Mouse (Mus musculus): ENCODE results near the gene Tmem198b. TPM values are rescaled to one million over a fixed set of nuclear protein-coding genes. Genes with fewer than 3 reads are reported as not detected.

Tmem198b gene
- polyA plus RNA-seq, 1 experiment from 2014 or later: 18.4 TPM

DNA sequence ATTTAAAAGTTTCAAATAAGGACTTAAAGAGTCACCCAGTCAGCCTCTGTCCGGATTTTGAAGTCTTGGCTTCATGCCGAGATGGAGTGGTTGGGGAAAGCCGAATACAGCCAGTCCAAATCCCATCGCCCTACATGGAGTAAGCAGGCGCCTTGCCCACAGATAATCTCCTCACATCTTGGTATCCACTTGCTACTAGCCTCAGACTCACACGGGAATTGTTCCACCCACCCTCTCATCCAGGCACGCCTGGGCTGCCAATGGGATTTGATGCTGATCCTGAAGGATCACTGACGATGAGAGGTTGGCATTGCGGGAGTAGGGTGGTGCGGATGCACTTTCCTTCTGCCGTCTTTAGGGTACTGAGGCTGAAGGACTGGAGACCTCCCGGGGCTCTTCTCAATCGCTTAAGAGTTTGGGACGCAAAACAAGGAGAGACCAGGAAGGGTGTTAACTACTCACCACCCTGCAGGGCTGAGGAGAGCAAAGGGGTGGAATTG, 349 bp downstream of the Tmem198b start, which contains the start of gene Dnajc14:
Dnajc14 (plus strand) TSS at position 292 of the 500 bp plus-strand sequence.
- Histone ChIP-seq H3K27ac (ENCODE audit: low read length) (peak within 1 kb of the TSS; percentile 99), H3K27me3 (ENCODE audit: control insufficient read depth, insufficient read depth, low read depth, low read length) (no peaks in the 10 kb centered on the region), H3K4me2 (ENCODE audit: low read depth, low read length) (peak within 1 kb of the TSS; percentile 70), H3K9ac (ENCODE audit: low read length) (peak within 1 kb of the TSS; percentile 96), H3K9me3 (ENCODE audit: control insufficient read depth, low read length) (no peaks in the 10 kb centered on the region), H3K4me1 (replicated peaks; ENCODE audit: control insufficient read depth, insufficient read depth, low read length) (peaks cover 30% of the 10 kb centered on the region), H3K36me3 (ENCODE audit: control insufficient read depth, insufficient read depth, low read length) (peaks cover 15% of the 10 kb centered on the region), H3K4me3 (ENCODE audit: low read length) (peak within 1 kb of the TSS; percentile 84)
- under 1% methylated on average over 14 of the region's 14 CpGs for WGBS
- ATAC-seq (ENCODE audit: low read depth): peak; percentile 15

DNA sequence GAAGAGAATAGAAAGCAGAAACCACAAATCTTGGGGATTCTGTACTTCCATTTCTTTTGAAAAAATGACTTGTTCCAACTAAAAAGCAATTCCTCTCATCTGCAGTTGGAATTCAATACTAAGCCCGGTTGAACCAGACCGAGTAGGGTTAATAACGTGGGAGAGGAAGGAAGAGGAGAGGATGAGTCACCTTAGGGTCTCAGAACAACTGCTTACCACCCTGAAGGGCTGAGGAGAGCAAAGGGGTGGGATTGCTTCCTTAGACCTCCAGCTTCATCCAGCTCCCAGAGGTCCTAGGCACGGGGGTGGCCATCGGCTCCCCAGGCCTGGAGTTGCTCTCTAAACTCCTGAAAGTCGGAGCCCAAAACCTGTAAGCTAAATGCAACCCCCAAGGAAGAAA, 809 bp downstream of the Tmem198b start:
- ATAC-seq (ENCODE audit: low read depth): no peak
- WGBS: 3% methylated on average over 6 of the region's 6 CpGs
- peaks cover 17% of the 10 kb centered on the region for H3K36me3 ChIP-seq (ENCODE audit: control insufficient read depth, insufficient read depth, low read length)

DNA sequence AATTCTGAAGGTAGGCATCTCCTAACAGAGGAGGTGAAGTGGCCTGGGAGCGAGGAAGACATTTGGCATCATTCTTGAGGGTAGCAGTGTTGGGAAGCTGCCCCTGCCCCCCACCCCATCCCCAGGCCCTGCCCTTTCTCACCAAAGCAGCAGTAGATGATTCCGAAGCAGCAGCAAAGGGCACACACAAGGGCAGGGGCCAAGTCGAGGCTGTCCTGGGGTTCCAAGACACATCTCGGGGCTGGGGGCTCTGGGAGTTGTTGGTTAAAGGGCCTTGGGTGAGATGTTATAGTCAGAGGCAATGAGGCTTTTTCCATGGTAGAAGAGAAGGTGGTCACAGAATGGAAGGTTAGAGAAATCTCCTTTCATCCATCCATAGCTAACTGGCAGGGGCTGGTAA, 1.2 kb downstream of the Tmem198b start:
- no peaks in the 10 kb centered on the region for H3K27me3 ChIP-seq (ENCODE audit: control insufficient read depth, insufficient read depth, low read depth, low read length)
- H3K4me2 ChIP-seq (ENCODE audit: low read depth, low read length): peak overlapping the region; percentile 70
- WGBS: 52% methylated on average over 4 of the region's 4 CpGs
- peaks cover 17% of the 10 kb centered on the region for H3K36me3 ChIP-seq (ENCODE audit: control insufficient read depth, insufficient read depth, low read length)
- peak overlapping the region; percentile 84 for H3K4me3 ChIP-seq (ENCODE audit: low read length)
- no peaks in the 10 kb centered on the region for H3K9me3 ChIP-seq (ENCODE audit: control insufficient read depth, low read length)
- peaks cover 28% of the 10 kb centered on the region for H3K4me1 ChIP-seq (replicated peaks; ENCODE audit: control insufficient read depth, insufficient read depth, low read length)
- H3K9ac ChIP-seq (ENCODE audit: low read length): peak overlapping the region; percentile 96
- H3K27ac ChIP-seq (ENCODE audit: low read length): no peak overlapping the region
- ATAC-seq (ENCODE audit: low read depth): no peak

More for the DNA sequence above, 809 bp downstream of the Tmem198b start:
- peak overlapping the region; percentile 70 for H3K4me2 ChIP-seq (ENCODE audit: low read depth, low read length)
- H3K27me3 ChIP-seq (ENCODE audit: control insufficient read depth, insufficient read depth, low read depth, low read length): no peaks in the 10 kb centered on the region
- peak overlapping the region; percentile 99 for H3K27ac ChIP-seq (ENCODE audit: low read length)
- H3K4me1 ChIP-seq (replicated peaks; ENCODE audit: control insufficient read depth, insufficient read depth, low read length): peaks cover 28% of the 10 kb centered on the region
- H3K9me3 ChIP-seq (ENCODE audit: control insufficient read depth, low read length): no peaks in the 10 kb centered on the region
- H3K9ac ChIP-seq (ENCODE audit: low read length): peak overlapping the region; percentile 96
- H3K4me3 ChIP-seq (ENCODE audit: low read length): peak overlapping the region; percentile 84

DNA sequence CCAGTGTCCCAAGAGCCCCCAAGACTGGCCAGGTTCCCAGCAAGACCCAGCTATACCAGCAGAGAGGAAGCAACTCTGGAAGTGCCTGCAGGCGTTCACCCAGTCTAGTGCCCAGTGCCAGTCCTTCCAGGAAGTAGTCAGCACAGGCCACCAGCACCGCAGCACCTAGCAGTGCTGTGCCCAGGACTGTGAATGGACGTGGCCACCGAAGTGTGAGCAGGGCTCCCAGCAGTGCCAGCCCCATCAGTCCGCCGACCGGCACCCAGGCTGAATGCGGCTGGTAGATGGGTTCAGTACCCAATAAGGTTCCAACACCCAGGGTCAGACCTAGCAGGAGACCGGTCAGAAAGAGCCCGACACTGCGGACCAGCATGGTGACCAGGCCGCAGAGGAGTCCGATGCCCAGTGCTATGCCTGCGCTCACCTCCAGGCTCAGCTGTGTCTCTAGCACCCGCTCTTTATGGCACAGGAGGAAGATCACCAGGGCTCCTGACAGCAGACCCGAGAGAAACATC, 2.1 kb downstream of the Tmem198b start:
- H3K9me3 ChIP-seq (ENCODE audit: control insufficient read depth, low read length): no peaks in the 10 kb centered on the region
- ATAC-seq (ENCODE audit: low read depth): no peak
- no peak overlapping the region for H3K4me2 ChIP-seq (ENCODE audit: low read depth, low read length)
- H3K4me3 ChIP-seq (ENCODE audit: low read length): no peak overlapping the region
- no peak overlapping the region for H3K27ac ChIP-seq (ENCODE audit: low read length)
- no peaks in the 10 kb centered on the region for H3K27me3 ChIP-seq (ENCODE audit: control insufficient read depth, insufficient read depth, low read depth, low read length)
- peaks cover 19% of the 10 kb centered on the region for H3K4me1 ChIP-seq (replicated peaks; ENCODE audit: control insufficient read depth, insufficient read depth, low read length)
- peaks cover 17% of the 10 kb centered on the region for H3K36me3 ChIP-seq (ENCODE audit: control insufficient read depth, insufficient read depth, low read length)
- WGBS: 87% methylated on average over 16 of the region's 16 CpGs
- no peak overlapping the region for H3K9ac ChIP-seq (ENCODE audit: low read length)

DNA sequence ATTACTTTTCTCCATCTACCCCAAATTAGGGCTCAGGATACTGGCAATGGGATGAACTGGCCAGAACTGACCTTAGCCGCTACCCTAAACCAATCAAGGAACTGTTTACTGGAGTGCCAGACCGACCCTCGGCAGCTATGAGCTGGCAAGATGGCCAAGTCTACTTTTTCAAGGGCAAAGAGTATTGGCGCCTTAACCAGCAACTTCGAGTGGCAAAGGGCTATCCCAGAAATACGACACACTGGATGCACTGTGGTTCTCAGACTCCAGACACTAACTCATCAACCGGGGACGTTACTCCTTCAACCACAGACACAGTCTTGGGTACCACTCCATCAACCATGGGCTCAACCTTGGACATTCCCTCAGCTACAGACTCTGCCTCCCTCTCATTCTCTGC, 5.5 kb downstream of the Tmem198b start:
- no peak overlapping the region for H3K4me2 ChIP-seq (ENCODE audit: low read depth, low read length)
- no peaks in the 10 kb centered on the region for H3K27me3 ChIP-seq (ENCODE audit: control insufficient read depth, insufficient read depth, low read depth, low read length)
- no peak for ATAC-seq (ENCODE audit: low read depth)
- no peak overlapping the region for H3K27ac ChIP-seq (ENCODE audit: low read length)
- H3K9ac ChIP-seq (ENCODE audit: low read length): no peak overlapping the region
- H3K4me1 ChIP-seq (replicated peaks; ENCODE audit: control insufficient read depth, insufficient read depth, low read length): peaks cover 8% of the 10 kb centered on the region
- 94% methylated on average over 8 of the region's 8 CpGs for WGBS
- no peaks in the 10 kb centered on the region for H3K9me3 ChIP-seq (ENCODE audit: control insufficient read depth, low read length)
- no peak overlapping the region for H3K4me3 ChIP-seq (ENCODE audit: low read length)
- peaks cover 17% of the 10 kb centered on the region for H3K36me3 ChIP-seq (ENCODE audit: control insufficient read depth, insufficient read depth, low read length)

DNA sequence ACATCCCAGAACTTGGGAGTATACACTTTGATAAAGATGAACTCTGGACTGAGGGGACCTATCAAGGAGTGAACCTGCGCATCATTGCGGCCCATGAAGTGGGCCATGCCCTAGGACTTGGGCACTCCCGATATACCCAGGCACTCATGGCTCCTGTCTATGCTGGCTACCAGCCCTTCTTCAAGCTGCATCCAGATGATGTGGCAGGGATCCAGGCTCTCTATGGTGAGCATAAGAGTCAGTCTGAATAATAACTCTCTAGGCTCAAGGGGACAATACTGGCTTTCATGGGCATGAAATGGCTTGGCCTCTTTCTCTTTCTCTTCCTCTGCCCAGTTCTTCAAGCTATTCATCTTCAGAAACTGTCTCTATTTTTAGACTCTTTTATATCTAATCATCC, 8.6 kb downstream of the Tmem198b start:
- 95% methylated on average over 3 of the region's 3 CpGs for WGBS
- Histone ChIP-seq H3K9me3 (ENCODE audit: control insufficient read depth, low read length) (no peaks in the 10 kb centered on the region), H3K4me2 (ENCODE audit: low read depth, low read length) (no peak overlapping the region), H3K27ac (ENCODE audit: low read length) (no peak overlapping the region), H3K27me3 (ENCODE audit: control insufficient read depth, insufficient read depth, low read depth, low read length) (no peaks in the 10 kb centered on the region), H3K36me3 (ENCODE audit: control insufficient read depth, insufficient read depth, low read length) (peaks cover 14% of the 10 kb centered on the region), H3K9ac (ENCODE audit: low read length) (no peak overlapping the region), H3K4me1 (replicated peaks; ENCODE audit: control insufficient read depth, insufficient read depth, low read length) (no peaks in the 10 kb centered on the region), H3K4me3 (ENCODE audit: low read length) (no peak overlapping the region)
- no peak for ATAC-seq (ENCODE audit: low read depth)

DNA sequence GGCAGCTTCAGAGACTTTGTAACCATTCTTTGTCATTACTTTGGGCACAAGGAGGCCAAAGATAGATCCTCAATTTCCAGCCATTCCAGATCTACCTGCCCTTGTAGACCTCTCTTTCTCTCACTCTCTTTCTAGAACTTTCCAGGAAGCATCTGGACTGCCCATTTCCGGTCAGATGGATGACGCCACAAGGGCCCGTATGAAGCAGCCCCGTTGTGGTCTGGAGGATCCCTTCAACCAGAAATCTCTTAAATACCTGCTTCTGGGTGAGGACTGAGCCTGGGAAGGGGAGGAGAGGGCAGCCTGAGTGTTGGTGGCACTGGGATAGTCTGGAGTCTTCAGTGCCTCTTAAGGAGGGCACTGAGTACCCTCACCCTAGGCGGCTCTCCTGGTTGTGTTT, 9.8 kb downstream of the Tmem198b start:
- no peaks in the 10 kb centered on the region for H3K27me3 ChIP-seq (ENCODE audit: control insufficient read depth, insufficient read depth, low read depth, low read length)
- H3K9ac ChIP-seq (ENCODE audit: low read length): no peak overlapping the region
- no peak overlapping the region for H3K27ac ChIP-seq (ENCODE audit: low read length)
- no peaks in the 10 kb centered on the region for H3K4me1 ChIP-seq (replicated peaks; ENCODE audit: control insufficient read depth, insufficient read depth, low read length)
- no peak for ATAC-seq (ENCODE audit: low read depth)
- H3K36me3 ChIP-seq (ENCODE audit: control insufficient read depth, insufficient read depth, low read length): peaks cover 7% of the 10 kb centered on the region
- no peak overlapping the region for H3K4me3 ChIP-seq (ENCODE audit: low read length)
- H3K9me3 ChIP-seq (ENCODE audit: control insufficient read depth, low read length): no peaks in the 10 kb centered on the region
- no peak overlapping the region for H3K4me2 ChIP-seq (ENCODE audit: low read depth, low read length)
- WGBS: 81% methylated on average over 5 of the region's 5 CpGs

DNA sequence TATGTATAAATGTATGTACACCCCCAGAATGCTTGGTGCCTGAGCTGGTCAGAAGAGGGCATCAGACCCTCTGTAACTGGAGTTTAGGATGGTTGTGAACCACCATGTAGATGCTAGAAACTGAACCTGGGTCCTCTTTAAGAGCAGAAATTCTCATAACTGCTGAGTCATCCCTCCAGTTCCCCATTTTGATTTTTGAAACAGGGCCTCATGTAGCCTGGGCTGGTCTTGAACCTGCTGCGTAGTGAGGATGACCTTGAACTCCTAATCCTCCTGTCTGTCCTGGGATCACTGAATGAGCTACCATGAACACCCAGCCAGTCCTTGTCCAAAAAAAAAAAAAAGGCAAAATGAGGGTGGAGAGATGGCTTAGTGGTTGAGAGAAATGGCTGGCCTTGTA, 10.9 kb downstream of the Tmem198b start:
- Histone ChIP-seq H3K27ac (ENCODE audit: low read length) (no peak overlapping the region), H3K4me3 (ENCODE audit: low read length) (no peak overlapping the region), H3K27me3 (ENCODE audit: control insufficient read depth, insufficient read depth, low read depth, low read length) (no peaks in the 10 kb centered on the region), H3K9ac (ENCODE audit: low read length) (no peak overlapping the region), H3K36me3 (ENCODE audit: control insufficient read depth, insufficient read depth, low read length) (no peaks in the 10 kb centered on the region), H3K4me2 (ENCODE audit: low read depth, low read length) (no peak overlapping the region), H3K4me1 (replicated peaks; ENCODE audit: control insufficient read depth, insufficient read depth, low read length) (no peaks in the 10 kb centered on the region), H3K9me3 (ENCODE audit: control insufficient read depth, low read length) (no peaks in the 10 kb centered on the region)
- no peak for ATAC-seq (ENCODE audit: low read depth)
- 100% methylated on average over 1 of the region's 1 CpGs for WGBS

DNA sequence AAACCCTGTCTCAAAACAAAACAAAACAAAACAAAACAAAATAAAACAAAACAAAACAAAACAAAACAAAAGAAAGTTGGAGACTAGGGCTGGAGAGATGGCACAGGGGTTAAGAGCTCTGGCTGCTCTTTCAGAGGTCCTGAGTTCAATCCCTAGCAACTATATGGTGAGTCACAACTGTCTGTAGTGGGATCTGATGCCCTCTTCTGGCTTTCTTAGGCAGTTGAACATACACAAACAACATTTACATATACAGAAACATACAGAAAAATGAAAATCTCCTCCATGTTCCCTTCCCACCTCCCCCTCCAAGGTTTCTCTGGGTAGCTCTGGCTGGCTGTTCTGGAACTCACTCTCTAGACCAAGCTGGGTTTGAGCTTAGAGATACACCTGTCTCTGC, 12.1 kb downstream of the Tmem198b start:
- Histone ChIP-seq H3K4me3 (ENCODE audit: low read length) (no peak overlapping the region), H3K27ac (ENCODE audit: low read length) (no peak overlapping the region), H3K36me3 (ENCODE audit: control insufficient read depth, insufficient read depth, low read length) (no peaks in the 10 kb centered on the region), H3K9ac (ENCODE audit: low read length) (no peak overlapping the region), H3K4me2 (ENCODE audit: low read depth, low read length) (no peak overlapping the region), H3K27me3 (ENCODE audit: control insufficient read depth, insufficient read depth, low read depth, low read length) (no peaks in the 10 kb centered on the region), H3K9me3 (ENCODE audit: control insufficient read depth, low read length) (no peaks in the 10 kb centered on the region), H3K4me1 (replicated peaks; ENCODE audit: control insufficient read depth, insufficient read depth, low read length) (no peaks in the 10 kb centered on the region)
- no peak for ATAC-seq (ENCODE audit: low read depth)
